Mouse (Mus musculus) heart, embryonic 15.5 days (tissue): ENCODE data around the gene Myh15. TPM values are rescaled to one million over a fixed set of nuclear protein-coding genes. Genes with fewer than 3 reads are reported as not detected.

Experiments used
- ATAC-seq: fragments of 200-750 bp; cut with Nextera tagmentation; replicated peaks from 2 replicates; pipeline ENCODE4 v1.8.0; 2017; ENCODE audit warnings: low read depth, moderate TSS enrichment; ENCODE audit not compliant: insufficient number of reproducible peaks, insufficient read depth, low FRiP score
- H3K27ac ChIP-seq: fragments of 300-500 bp; sonication (generic); 2 replicates; pipeline ENCODE4 v1.5.1; 2015; ENCODE audit warnings: mild to moderate bottlenecking, inconsistent platforms
- H3K27me3 ChIP-seq: fragments of 300-500 bp; sonication (generic); 2 replicates; pipeline ENCODE4 v1.6.1; 2015; ENCODE audit warnings: inconsistent platforms
- H3K36me3 ChIP-seq: fragments of 300-500 bp; sonication (generic); 2 replicates; pipeline ENCODE4 v1.6.1; 2015; ENCODE audit warnings: mild to moderate bottlenecking, inconsistent platforms
- H3K4me1 ChIP-seq: fragments of 300-500 bp; sonication (generic); replicated peaks from 2 replicates; pipeline ENCODE4 v1.6.1; 2015; ENCODE audit warnings: inconsistent platforms
- H3K4me2 ChIP-seq: fragments of 300-500 bp; sonication (generic); 2 replicates; pipeline ENCODE4 v1.6.1; 2015; ENCODE audit warnings: inconsistent platforms, mild to moderate bottlenecking, moderate library complexity
- H3K4me3 ChIP-seq: fragments of 300-500 bp; sonication (generic); 2 replicates; pipeline ENCODE4 v1.5.1; 2015; ENCODE audit warnings: mild to moderate bottlenecking, inconsistent platforms
- H3K9ac ChIP-seq: fragments of 300-500 bp; sonication (generic); 2 replicates; pipeline ENCODE4 v1.6.1; 2015; ENCODE audit warnings: mild to moderate bottlenecking, inconsistent platforms
- H3K9me3 ChIP-seq: fragments of 300-500 bp; sonication (generic); replicated peaks from 2 replicates; pipeline ENCODE4 v1.6.1; 2016; ENCODE audit warnings: inconsistent platforms
- WGBS: fragments of 180-500 bp; shearing (Covaris S2); methylation state at CpG from one replicate; pipeline ENCODE4 v1.1.7; 2015; ENCODE audit warnings: mixed read lengths; 5-methylcytosine and 5-hydroxymethylcytosine counted together
- polyA plus RNA-seq: library from polyadenylated mRNA; unstranded; fragments of >200 nt; fragmentation: Nextera tagmentation; extraction: Ambion mirVana; gene quantifications from 2 replicates; pipeline ENCODE4 v1.2.1, GENCODE M21; 2015

The Myh15 gene
- polyA plus RNA-seq = 0.03 TPM in 1 of 2 replicates, not detected in the other

- H3K4me2 ChIP-seq = no peak within 1 kb of the TSS
- no peak within 1 kb of the TSS for H3K4me3 ChIP-seq
- H3K4me1 ChIP-seq = no peaks in the 10 kb centered on the region
- no peak for ATAC-seq
- WGBS = 77% methylated on average over 1 of the region's 1 CpGs
- H3K36me3 ChIP-seq = no peaks in the 10 kb centered on the region
- H3K9ac ChIP-seq = no peak within 1 kb of the TSS
- H3K27me3 ChIP-seq = no peaks in the 10 kb centered on the region
- no peak within 1 kb of the TSS for H3K27ac ChIP-seq
- H3K9me3 ChIP-seq = no peaks in the 10 kb centered on the region
Observed at GRCm38 (mm10) chr16:49057186-49057585, at the start of gene Myh15. Gene Myh15, plus strand, starts transcription at chr16:49057486.

DNA sequence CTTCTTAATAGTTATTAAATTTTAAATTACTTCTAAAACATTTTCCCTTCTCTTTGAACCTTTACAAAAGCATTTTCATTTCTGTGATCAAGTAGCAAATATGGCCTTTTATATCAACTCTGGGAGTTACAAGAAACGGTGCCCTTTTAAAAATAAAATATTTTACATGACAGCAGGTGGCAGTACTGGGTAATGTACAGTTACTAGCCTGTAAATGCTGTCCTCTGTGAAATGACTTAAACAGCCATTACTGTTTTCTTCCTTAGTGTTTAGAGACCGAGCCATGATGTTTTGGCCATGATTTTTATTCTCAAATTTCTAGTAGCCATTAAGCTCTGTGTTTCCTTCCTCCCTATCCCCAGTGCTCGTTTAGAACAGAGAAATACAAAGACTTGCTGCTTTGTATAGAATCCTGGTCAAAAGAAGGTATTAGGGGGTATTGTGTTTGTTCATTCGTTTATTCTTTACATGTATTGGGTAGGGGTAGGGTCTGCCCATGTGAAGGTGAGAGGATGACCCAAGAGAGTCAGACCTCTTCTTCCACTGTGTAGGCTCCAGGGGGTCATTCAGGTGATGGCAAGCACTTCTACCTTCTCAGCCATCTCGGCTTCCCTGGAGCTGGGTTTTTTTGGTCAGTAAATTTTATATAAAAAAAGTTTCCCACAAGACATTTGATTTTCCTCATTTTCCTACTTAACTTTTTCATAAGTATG, 40.5 kb upstream of the Myh15 start:
- Histone ChIP-seq H3K9me3 (no peaks in the 10 kb centered on the region), H3K27me3 (no peaks in the 10 kb centered on the region), H3K9ac (no peak overlapping the region), H3K4me2 (no peak overlapping the region), H3K27ac (no peak overlapping the region), H3K4me1 (no peaks in the 10 kb centered on the region), H3K36me3 (peaks cover 25% of the 10 kb centered on the region), H3K4me3 (no peak overlapping the region)
- no peak for ATAC-seq
- 82% methylated on average over 5 of the region's 5 CpGs for WGBS

DNA sequence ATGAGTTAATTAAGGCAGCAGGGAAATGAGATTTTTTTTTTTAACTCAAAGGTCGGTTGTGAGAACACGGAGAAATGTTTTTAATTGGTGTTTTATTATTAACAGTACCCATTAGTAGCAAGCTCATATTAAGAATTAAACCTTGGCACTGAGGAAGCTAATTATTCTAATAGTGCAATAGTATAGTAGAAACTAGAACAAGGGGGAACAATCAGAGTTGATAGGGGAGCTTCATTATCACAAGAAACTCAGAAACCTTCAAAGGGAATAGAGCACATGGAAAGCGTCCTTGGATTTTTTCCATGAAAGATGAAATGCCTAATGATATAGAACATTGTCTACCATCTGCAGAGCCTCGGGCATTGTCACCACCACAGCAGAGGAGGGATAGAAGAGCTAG, 21.4 kb upstream of the Myh15 start:
- H3K36me3 ChIP-seq = no peaks in the 10 kb centered on the region
- H3K4me1 ChIP-seq = no peaks in the 10 kb centered on the region
- H3K4me2 ChIP-seq = no peak overlapping the region
- no peak overlapping the region for H3K9ac ChIP-seq
- no peak for ATAC-seq
- H3K27ac ChIP-seq = no peak overlapping the region
- H3K9me3 ChIP-seq = no peaks in the 10 kb centered on the region
- H3K4me3 ChIP-seq = no peak overlapping the region
- no peaks in the 10 kb centered on the region for H3K27me3 ChIP-seq
- 70% methylated on average over 4 of the region's 4 CpGs for WGBS

DNA sequence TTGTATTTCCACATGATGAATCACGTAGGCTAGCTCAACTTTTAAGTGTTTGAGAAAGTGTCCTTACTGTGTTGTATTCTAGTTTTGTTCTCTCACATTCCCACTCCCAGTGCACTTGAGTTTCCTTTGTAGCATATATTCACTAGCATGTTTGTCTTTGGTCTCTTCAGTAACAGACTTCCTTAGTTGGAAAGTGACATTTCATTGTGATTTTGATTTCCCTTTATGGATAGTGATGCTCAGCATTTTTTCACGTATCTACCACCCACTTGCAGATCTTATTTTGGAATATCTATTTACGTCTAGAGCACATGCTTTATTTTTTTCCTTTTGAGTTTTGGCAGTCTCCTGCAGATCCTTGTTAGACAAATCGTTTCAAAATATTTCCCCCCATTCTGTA, 19.5 kb upstream of the Myh15 start:
- H3K27ac ChIP-seq = no peak overlapping the region
- H3K4me1 ChIP-seq = no peaks in the 10 kb centered on the region
- H3K36me3 ChIP-seq = no peaks in the 10 kb centered on the region
- no peaks in the 10 kb centered on the region for H3K9me3 ChIP-seq
- H3K4me2 ChIP-seq = no peak overlapping the region
- ATAC-seq = no peak
- 67% methylated on average over 4 of the region's 4 CpGs for WGBS
- no peak overlapping the region for H3K4me3 ChIP-seq
- no peaks in the 10 kb centered on the region for H3K27me3 ChIP-seq
- H3K9ac ChIP-seq = no peak overlapping the region

GRCm38 (mm10) chr16:49040554-49041221, 16.6 kb upstream of the Myh15 start:
- no peak for ATAC-seq

DNA sequence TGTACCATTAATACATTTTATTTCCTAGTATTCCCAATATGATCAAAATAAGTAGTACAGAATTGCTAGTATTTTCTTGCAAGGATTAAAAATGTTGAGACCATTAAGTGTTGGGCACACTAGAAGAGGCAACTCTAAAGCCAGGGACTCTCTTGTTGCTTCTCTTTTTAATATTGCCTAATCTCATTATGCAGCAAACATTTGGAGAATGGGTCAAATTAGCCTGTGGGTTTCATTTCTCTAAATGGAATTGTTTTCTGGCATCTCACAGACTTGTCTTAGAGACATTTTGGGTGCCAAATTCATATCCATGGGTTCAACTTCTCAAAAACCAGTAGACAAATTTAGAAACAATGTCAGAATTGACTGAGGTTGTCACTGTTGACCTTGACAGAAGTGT, 8.1 kb upstream of the Myh15 start:
- H3K4me3 ChIP-seq = no peak overlapping the region
- no peaks in the 10 kb centered on the region for H3K27me3 ChIP-seq
- no peaks in the 10 kb centered on the region for H3K36me3 ChIP-seq
- no peak overlapping the region for H3K4me2 ChIP-seq
- no peak overlapping the region for H3K27ac ChIP-seq
- no peaks in the 10 kb centered on the region for H3K9me3 ChIP-seq
- no peak for ATAC-seq
- no peak overlapping the region for H3K9ac ChIP-seq
- H3K4me1 ChIP-seq = no peaks in the 10 kb centered on the region

More at GRCm38 (mm10) chr16:49040554-49041221, 16.6 kb upstream of the Myh15 start:
- Histone ChIP-seq H3K9ac (no peak overlapping the region), H3K4me3 (no peak overlapping the region), H3K27ac (no peak overlapping the region), H3K27me3 (no peaks in the 10 kb centered on the region), H3K4me2 (no peak overlapping the region), H3K9me3 (no peaks in the 10 kb centered on the region), H3K36me3 (no peaks in the 10 kb centered on the region), H3K4me1 (no peaks in the 10 kb centered on the region)
- WGBS = 72% methylated on average over 3 of the region's 3 CpGs

GRCm38 (mm10) chr16:49069256-49069963, 12.1 kb downstream of the Myh15 start:
- Histone ChIP-seq H3K27me3 (no peaks in the 10 kb centered on the region), H3K9ac (no peak overlapping the region), H3K4me2 (no peak overlapping the region), H3K9me3 (no peaks in the 10 kb centered on the region), H3K36me3 (no peaks in the 10 kb centered on the region), H3K27ac (no peak overlapping the region), H3K4me3 (no peak overlapping the region), H3K4me1 (no peaks in the 10 kb centered on the region)
- 82% methylated on average over 5 of the region's 5 CpGs for WGBS
- no peak for ATAC-seq

GRCm38 (mm10) chr16:49071316-49071715, 14.0 kb downstream of the Myh15 start:
- Histone ChIP-seq H3K27me3 (no peaks in the 10 kb centered on the region), H3K4me3 (no peak overlapping the region), H3K4me1 (no peaks in the 10 kb centered on the region), H3K9ac (no peak overlapping the region), H3K27ac (no peak overlapping the region), H3K4me2 (no peak overlapping the region), H3K36me3 (no peaks in the 10 kb centered on the region), H3K9me3 (no peaks in the 10 kb centered on the region)
- 66% methylated on average over 3 of the region's 3 CpGs for WGBS
- no peak for ATAC-seq

DNA sequence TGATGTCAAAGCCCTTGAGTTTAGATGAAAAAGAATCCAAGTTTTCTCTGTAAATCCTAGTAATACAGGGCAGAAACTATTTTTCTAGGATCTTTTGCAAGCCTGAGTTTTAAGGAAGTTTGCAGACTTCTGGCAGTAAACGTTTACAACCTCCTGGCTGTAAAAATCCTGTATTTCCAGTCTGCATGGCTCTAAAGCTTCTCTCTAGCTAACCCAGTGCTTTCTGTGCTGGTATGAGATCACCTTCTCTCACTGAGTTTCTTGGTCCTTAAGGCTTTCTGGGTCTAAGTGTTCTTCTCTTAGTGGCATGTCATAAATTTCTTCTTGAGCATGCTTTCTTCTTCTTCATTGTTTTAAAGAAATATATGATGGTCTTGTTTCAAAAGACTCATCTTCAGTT, 70.7 kb downstream of the Myh15 start:
- no peaks in the 10 kb centered on the region for H3K36me3 ChIP-seq
- WGBS = 34% methylated on average over 1 of the region's 1 CpGs

DNA sequence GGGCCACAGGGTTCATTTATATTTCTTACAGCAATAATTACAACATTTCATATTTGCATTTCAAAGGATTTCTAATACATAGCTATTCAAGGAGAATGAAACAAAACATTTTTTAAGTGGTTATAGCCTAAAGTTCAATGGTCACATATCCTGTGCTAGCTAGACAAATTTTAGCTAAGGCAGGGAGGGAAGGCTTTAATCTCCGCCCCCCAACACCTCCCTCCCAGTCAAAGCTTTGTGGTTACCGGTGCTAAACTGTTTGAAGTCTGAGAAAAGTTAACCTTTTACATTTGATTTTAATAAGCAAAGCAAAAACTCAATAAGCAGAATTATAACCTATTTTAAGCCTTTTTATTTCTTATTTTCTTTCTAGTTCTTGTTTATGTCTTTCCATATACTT, 98.9 kb downstream of the Myh15 start:
- Histone ChIP-seq H3K36me3 (no peaks in the 10 kb centered on the region), H3K9me3 (no peaks in the 10 kb centered on the region), H3K27ac (no peak overlapping the region), H3K4me1 (no peaks in the 10 kb centered on the region), H3K4me3 (no peak overlapping the region), H3K9ac (no peak overlapping the region), H3K27me3 (no peaks in the 10 kb centered on the region), H3K4me2 (no peak overlapping the region)
- no peak for ATAC-seq
- 67% methylated on average over 2 of the region's 2 CpGs for WGBS

More for the DNA sequence above, 70.7 kb downstream of the Myh15 start:
- H3K9ac ChIP-seq = no peak overlapping the region
- H3K9me3 ChIP-seq = no peaks in the 10 kb centered on the region
- H3K4me1 ChIP-seq = no peaks in the 10 kb centered on the region
- H3K27me3 ChIP-seq = no peaks in the 10 kb centered on the region
- no peak overlapping the region for H3K4me3 ChIP-seq
- ATAC-seq = no peak
- H3K4me2 ChIP-seq = no peak overlapping the region
- H3K27ac ChIP-seq = no peak overlapping the region

DNA sequence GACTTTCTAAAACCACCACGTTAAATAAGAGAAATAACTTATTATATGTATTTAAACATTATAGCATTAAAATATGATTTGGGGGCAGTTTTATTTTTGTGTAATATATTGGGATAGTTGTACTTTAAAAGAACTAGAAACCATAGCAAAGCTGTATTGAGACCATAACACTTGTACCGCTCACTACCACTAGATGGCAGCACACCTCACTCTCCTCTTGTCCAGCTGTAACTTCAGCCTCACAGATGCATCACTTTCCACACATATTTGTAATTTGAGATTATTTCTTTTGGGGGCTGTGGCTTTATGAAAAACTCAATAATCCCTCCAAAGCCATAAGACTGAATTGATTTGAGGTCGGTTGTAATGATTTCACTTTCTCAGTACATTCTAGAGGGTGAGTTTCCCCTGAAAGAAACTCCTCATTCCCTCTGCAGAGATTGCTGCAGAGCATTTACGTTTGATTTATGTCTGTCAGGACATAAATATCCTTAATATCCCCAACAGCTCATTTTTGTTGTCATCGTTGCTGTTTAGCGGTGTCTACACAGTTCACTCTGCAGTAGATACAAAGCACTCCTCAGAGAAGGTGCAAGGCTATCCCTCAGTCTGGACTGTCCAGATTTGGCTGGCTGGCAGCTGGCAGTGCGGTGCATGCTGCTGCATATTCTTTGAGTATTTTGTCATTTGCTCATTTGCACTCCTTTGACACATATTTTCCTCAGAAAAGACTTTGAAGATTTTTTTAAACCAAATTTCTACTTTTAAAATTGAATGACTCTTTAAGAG, 107.3 kb downstream of the Myh15 start:
- no peaks in the 10 kb centered on the region for H3K9me3 ChIP-seq
- no peak overlapping the region for H3K9ac ChIP-seq
- no peaks in the 10 kb centered on the region for H3K27me3 ChIP-seq
- no peaks in the 10 kb centered on the region for H3K36me3 ChIP-seq
- no peaks in the 10 kb centered on the region for H3K4me1 ChIP-seq
- H3K4me3 ChIP-seq = no peak overlapping the region
- H3K4me2 ChIP-seq = no peak overlapping the region
- 35% methylated on average over 7 of the region's 7 CpGs for WGBS
- ATAC-seq = no peak
- H3K27ac ChIP-seq = no peak overlapping the region
